Mouse (Mus musculus) ES-Bruce4 (cell line): ENCODE measurements around the gene Sgms2. TPM values are rescaled to one million over a fixed set of nuclear protein-coding genes. Genes with fewer than 3 reads are reported as not detected.

Source experiments
- H3K27ac ChIP-seq: 2 replicates; pipeline ENCODE4 v1.5.1; 2012; ENCODE audit warnings: low read length, inconsistent platforms; ENCODE audit not compliant: insufficient read depth
- H3K27me3 ChIP-seq: 2 replicates; pipeline ENCODE4 v1.6.1; 2012; ENCODE audit warnings: mild to moderate bottlenecking, low read length, inconsistent platforms; ENCODE audit not compliant: control insufficient read depth, poor library complexity, insufficient read depth, severe bottlenecking
- H3K36me3 ChIP-seq: 2 replicates; pipeline ENCODE4 v1.6.1; 2012; ENCODE audit warnings: inconsistent platforms, mild to moderate bottlenecking, low read length, moderate library complexity; ENCODE audit not compliant: control insufficient read depth, poor library complexity, insufficient read depth, severe bottlenecking
- H3K4me1 ChIP-seq: one replicate; pipeline ENCODE4 v1.8.1; 2011; ENCODE audit warnings: low read length; ENCODE audit not compliant: control insufficient read depth, insufficient read depth
- H3K4me3 ChIP-seq: 2 replicates; pipeline ENCODE4 v1.5.1; 2011; ENCODE audit warnings: low read depth, mild to moderate bottlenecking, low read length
- H3K9ac ChIP-seq: 2 replicates; pipeline ENCODE4 v1.6.1; 2012; ENCODE audit warnings: low read depth, mild to moderate bottlenecking, inconsistent platforms; ENCODE audit not compliant: poor library complexity, severe bottlenecking
- H3K9me3 ChIP-seq: replicated peaks from 2 replicates; pipeline ENCODE4 v1.6.1; 2012; ENCODE audit warnings: mild to moderate bottlenecking, low read length, inconsistent platforms; ENCODE audit not compliant: control insufficient read depth, poor library complexity, insufficient read depth, severe bottlenecking
- CTCF ChIP-seq: IDR thresholded peaks from one replicate; pipeline ENCODE4 v1.8.1; 2011; ENCODE audit warnings: low read depth, low read length
- EP300 ChIP-seq: IDR thresholded peaks from 2 replicates; pipeline ENCODE4 v1.6.1; 2011; ENCODE audit warnings: low read depth, low read length; ENCODE audit not compliant: insufficient read depth
- POLR2A ChIP-seq: IDR thresholded peaks from one replicate; pipeline ENCODE4 v1.8.1; 2011; ENCODE audit warnings: low read length; ENCODE audit not compliant: insufficient read depth
- polyA plus RNA-seq: library from polyadenylated mRNA; stranded (reverse); fragments of >200 nt; gene quantifications from 2 replicates; pipeline ENCODE4 v1.2.4, GENCODE M21; 2011; ENCODE audit warnings: low read depth; ENCODE audit not compliant: missing spikeins, insufficient read depth, insufficient read length

Gene Sgms2
- polyA plus RNA-seq, 1 experiment: 2.2 TPM

- no peak overlapping the region for H3K27ac ChIP-seq
- no peaks in the 10 kb centered on the region for H3K27me3 ChIP-seq
- H3K4me3 ChIP-seq: no peak overlapping the region
- H3K36me3 ChIP-seq: no peaks in the 10 kb centered on the region
- TF ChIP-seq POLR2A: no peak
- no peak for TF ChIP-seq CTCF
- TF ChIP-seq EP300: no peak
- H3K9ac ChIP-seq: no peak overlapping the region
- no peaks in the 10 kb centered on the region for H3K9me3 ChIP-seq
- peaks cover 2% of the 10 kb centered on the region for H3K4me1 ChIP-seq
Measured at GRCm38 (mm10) chr3:131521206-131521605, 30.0 kb upstream of the Sgms2 start.

DNA sequence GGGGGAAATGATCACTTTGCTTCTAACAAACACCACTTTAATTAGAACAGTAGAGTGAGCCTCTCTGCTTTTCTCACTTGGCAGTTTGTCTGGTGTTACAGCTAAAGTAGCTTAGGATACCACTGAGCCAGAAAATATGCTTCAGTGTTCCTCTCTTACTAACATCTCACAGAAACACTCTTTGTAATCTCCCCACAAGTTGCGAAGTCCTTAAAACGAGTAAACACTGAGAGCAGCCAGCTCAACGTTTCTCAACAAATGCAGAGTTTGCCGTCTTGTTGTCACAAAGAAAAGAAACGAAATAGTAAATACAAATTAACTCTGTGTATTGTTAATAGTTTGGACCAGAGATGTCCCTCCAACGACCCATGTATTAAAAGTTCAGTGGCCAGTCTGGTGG lies 26.5 kb upstream of the Sgms2 start:
- no peaks in the 10 kb centered on the region for H3K9me3 ChIP-seq
- H3K36me3 ChIP-seq: no peaks in the 10 kb centered on the region
- no peak overlapping the region for H3K9ac ChIP-seq
- no peaks in the 10 kb centered on the region for H3K27me3 ChIP-seq
- TF ChIP-seq CTCF: no peak
- no peak for TF ChIP-seq EP300
- TF ChIP-seq POLR2A: no peak
- H3K4me3 ChIP-seq: no peak overlapping the region
- H3K27ac ChIP-seq: no peak overlapping the region
- peaks cover 2% of the 10 kb centered on the region for H3K4me1 ChIP-seq

GRCm38 (mm10) chr3:131516332-131516999 lies 25.3 kb upstream of the Sgms2 start:
- TF ChIP-seq POLR2A (no peak), EP300 (no peak), CTCF (no peak)
- no peak overlapping the region for H3K4me3 ChIP-seq
- no peak overlapping the region for H3K27ac ChIP-seq
- H3K9me3 ChIP-seq: no peaks in the 10 kb centered on the region
- no peaks in the 10 kb centered on the region for H3K27me3 ChIP-seq
- H3K4me1 ChIP-seq: peaks cover 1% of the 10 kb centered on the region
- H3K9ac ChIP-seq: no peak overlapping the region
- H3K36me3 ChIP-seq: no peaks in the 10 kb centered on the region

DNA sequence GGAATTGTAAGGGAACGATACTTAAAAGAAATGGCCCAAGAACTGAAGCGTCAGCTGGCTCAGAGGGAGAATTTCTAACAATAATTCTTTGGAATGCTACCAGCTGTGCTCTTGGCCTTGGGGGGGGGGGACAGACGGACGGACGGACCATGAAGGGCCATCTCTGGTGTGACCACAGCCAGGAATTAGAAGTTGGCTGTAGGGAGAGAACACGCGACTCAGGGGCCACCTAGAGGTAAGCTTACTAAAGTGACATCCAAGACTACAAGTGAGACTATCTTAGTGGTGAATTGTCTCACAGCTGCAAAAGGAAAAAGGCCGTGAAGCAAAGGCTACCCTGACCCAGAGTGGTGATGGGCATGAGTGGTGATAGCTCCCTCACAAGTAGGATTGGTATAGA lies 20.4 kb upstream of the Sgms2 start:
- Histone ChIP-seq H3K36me3 (no peaks in the 10 kb centered on the region), H3K27ac (no peak overlapping the region), H3K4me1 (no peaks in the 10 kb centered on the region), H3K27me3 (no peaks in the 10 kb centered on the region; the same call in 1 of the 2 replicates), H3K9ac (no peak overlapping the region), H3K9me3 (no peaks in the 10 kb centered on the region), H3K4me3 (no peak overlapping the region)
- TF ChIP-seq POLR2A (no peak), EP300 (no peak), CTCF (no peak)

GRCm38 (mm10) chr3:131508024-131508423 lies 16.8 kb upstream of the Sgms2 start:
- TF ChIP-seq EP300 (no peak), POLR2A (no peak), CTCF (no peak)

GRCm38 (mm10) chr3:131504595-131505223 lies 13.5 kb upstream of the Sgms2 start:
- Histone ChIP-seq H3K27me3 (no peaks in the 10 kb centered on the region; the same call in 1 of the 2 replicates), H3K27ac (no peak overlapping the region), H3K9me3 (no peaks in the 10 kb centered on the region), H3K36me3 (no peaks in the 10 kb centered on the region), H3K9ac (no peak overlapping the region), H3K4me3 (no peak overlapping the region), H3K4me1 (no peaks in the 10 kb centered on the region)
- TF ChIP-seq POLR2A (no peak), CTCF (no peak), EP300 (no peak)

More at GRCm38 (mm10) chr3:131508024-131508423, 16.8 kb upstream of the Sgms2 start:
- no peak overlapping the region for H3K9ac ChIP-seq
- H3K4me3 ChIP-seq: no peak overlapping the region
- H3K27ac ChIP-seq: no peak overlapping the region
- H3K4me1 ChIP-seq: no peaks in the 10 kb centered on the region
- H3K9me3 ChIP-seq: no peaks in the 10 kb centered on the region
- H3K27me3 ChIP-seq: no peaks in the 10 kb centered on the region; the same call in 1 of the 2 replicates
- H3K36me3 ChIP-seq: no peaks in the 10 kb centered on the region
